Comparison of ENCODE assay signal across 19 mouse cellular contexts in genomic region chr11:79092245-79092644, GRCm38 (mm10). TPM values are rescaled to one million over a fixed set of nuclear protein-coding genes. Genes with fewer than 3 reads are reported as not detected.
DNase-seq lines count a peak whose midpoint lies in the region; ATAC-seq and TF ChIP-seq lines count a peak whose summit lies in the region.
"Had no signal": no experiment of that assay in that cellular context is flagged by ENCODE, and none has a peak within 500 bp of the region (broad histone marks: within the 10 kb centered on the region; RNA-seq: fewer than 3 reads in every experiment).

No protein-coding gene starts in this region.

- H3K9me3 ChIP-seq in heart, embryonic 12.5 days (replicated peaks), result no peaks in the 10 kb centered on the region
- H3K9me3 ChIP-seq in heart, embryonic 16.5 days (replicated peaks; ENCODE audit: control insufficient read depth, low read length), result no peaks in the 10 kb centered on the region
- no peaks in the 10 kb centered on the region for H3K9me3 ChIP-seq in E14TG2a.4 (ENCODE audit: low read length)
- H3K9me3 ChIP-seq: forebrain, embryonic 15.5 days; hindbrain, embryonic 12.5 days; hindbrain, embryonic 15.5 days had no signal

- H3K4me3 ChIP-seq in heart, embryonic 12.5 days, result no peak overlapping the region
- no peak overlapping the region for H3K4me3 ChIP-seq in heart, embryonic 16.5 days (ENCODE audit: low read length)
- H3K4me3 ChIP-seq in E14TG2a.4 (replicated peaks; ENCODE audit: low read length), result 0 out of 2 replicates have a peak overlapping the region, but pooled peaks have one; percentile 24
- no peak overlapping the region for H3K4me3 ChIP-seq in small intestine, adult 2 months (ENCODE audit: low read depth, low read length)
- H3K4me3 ChIP-seq: forebrain, embryonic 15.5 days; hindbrain, embryonic 12.5 days; hindbrain, embryonic 15.5 days had no signal

- H3K9ac ChIP-seq in heart, embryonic 12.5 days, result no peak overlapping the region
- no peak overlapping the region; the same call in 1 of the 2 replicates for H3K9ac ChIP-seq in heart, embryonic 16.5 days (ENCODE audit: low read length)
- H3K9ac ChIP-seq: forebrain, embryonic 15.5 days; hindbrain, embryonic 12.5 days; hindbrain, embryonic 15.5 days had no signal

- ATAC-seq in heart, embryonic 12.5 days (ENCODE audit: insufficient number of reproducible peaks, low FRiP score), result no peak
- ATAC-seq in heart, embryonic 16.5 days (replicated peaks; ENCODE audit: extremely low read depth, insufficient read depth, low FRiP score), result no peak
- ATAC-seq: forebrain, embryonic 15.5 days; intestine, postnatal 0 days had no signal

- DNase-seq in heart, postnatal 4 days, result no peak
- DNase-seq in heart, adult 18-20 months, result no peak
- DNase-seq in thymus, postnatal 10 days (ENCODE audit: low spot score in 2 of 2), result no peak
- DNase-seq: adrenal gland, adult 8-10 months; adrenal gland, postnatal 25 days; cerebellum, adult 11-12 months; cerebellum, adult 9-10 months; cerebellum, postnatal 14 days; gastrocnemius, postnatal 10 days; gastrocnemius, postnatal 36 days; kidney, adult 2 months had no signal

- TF ChIP-seq CTCF in E14TG2a.4 (conservative IDR thresholded peaks at IDR 0.05; ENCODE audit: low read length), result no peak
- no peak for TF ChIP-seq CTCF in small intestine, adult 2 months (IDR thresholded peaks at IDR 0.05; ENCODE audit: extremely low read depth, insufficient read length, insufficient replicate concordance, low read depth, low read length)

- peaks cover 80% of the 10 kb centered on the region for H3K4me1 ChIP-seq in heart, embryonic 12.5 days (replicated peaks)
- peaks cover 58% of the 10 kb centered on the region for H3K4me1 ChIP-seq in heart, embryonic 16.5 days (ENCODE audit: control insufficient read depth, insufficient read depth, low read length)
- peaks cover 98% of the 10 kb centered on the region for H3K4me1 ChIP-seq in E14TG2a.4 (replicated peaks; ENCODE audit: low read depth, low read length)
- peaks cover 33% of the 10 kb centered on the region for H3K4me1 ChIP-seq in small intestine, adult 2 months (ENCODE audit: control insufficient read depth, insufficient read depth, insufficient read length, low read length)

- no peaks in the 10 kb centered on the region for H3K27me3 ChIP-seq in heart, embryonic 12.5 days (replicated peaks)
- H3K27me3 ChIP-seq in heart, embryonic 16.5 days (ENCODE audit: control insufficient read depth, insufficient read depth, low read length), result no peaks in the 10 kb centered on the region
- H3K27me3 ChIP-seq in E14TG2a.4 (ENCODE audit: insufficient read depth, low read length), result no peaks in the 10 kb centered on the region
- H3K27me3 ChIP-seq in small intestine, adult 2 months (ENCODE audit: control insufficient read depth, insufficient read depth, low read length), result no peaks in the 10 kb centered on the region
- H3K27me3 ChIP-seq: forebrain, embryonic 15.5 days; hindbrain, embryonic 12.5 days; hindbrain, embryonic 15.5 days had no signal

- WGBS in heart, embryonic 12.5 days, result 78% methylated on average over 6 of the region's 6 CpGs
- 85% methylated on average over 6 of the region's 6 CpGs for WGBS in heart, embryonic 16.5 days
- 94% methylated on average over 6 of the region's 6 CpGs for WGBS in small intestine, adult 2 months

- H3K4me2 ChIP-seq in heart, embryonic 12.5 days, result no peak overlapping the region
- no peak overlapping the region for H3K4me2 ChIP-seq in heart, embryonic 16.5 days (ENCODE audit: low read depth, low read length)
- H3K4me2 ChIP-seq: forebrain, embryonic 15.5 days; hindbrain, embryonic 12.5 days; hindbrain, embryonic 15.5 days had no signal

- no peaks in the 10 kb centered on the region for H3K36me3 ChIP-seq in heart, embryonic 12.5 days
- H3K36me3 ChIP-seq in heart, embryonic 16.5 days (ENCODE audit: control insufficient read depth, insufficient read depth), result no peaks in the 10 kb centered on the region
- no peaks in the 10 kb centered on the region for H3K36me3 ChIP-seq in E14TG2a.4 (ENCODE audit: insufficient read depth, low read length)
- H3K36me3 ChIP-seq in small intestine, adult 2 months (ENCODE audit: control insufficient read depth, insufficient read depth, low read length), result peaks cover 1% of the 10 kb centered on the region; the same call in 1 of the 2 replicates
- H3K36me3 ChIP-seq: forebrain, embryonic 15.5 days; hindbrain, embryonic 12.5 days; hindbrain, embryonic 15.5 days had no signal

- peak overlapping the region; percentile 92; the same call in 1 of the 2 replicates for H3K27ac ChIP-seq in heart, embryonic 12.5 days (ENCODE audit: poor library complexity, severe bottlenecking)
- H3K27ac ChIP-seq in heart, embryonic 16.5 days (ENCODE audit: low read length), result peak overlapping the region; percentile 66
- H3K27ac ChIP-seq in small intestine, adult 2 months (ENCODE audit: insufficient read depth, low read depth, low read length), result peak overlapping the region; percentile 16; the same call in 1 of the 2 replicates
- H3K27ac ChIP-seq: forebrain, embryonic 15.5 days; hindbrain, embryonic 12.5 days; hindbrain, embryonic 15.5 days had no signal

- TF ChIP-seq POLR2A in small intestine, adult 2 months (IDR thresholded peaks at IDR 0.05; ENCODE audit: low read depth, low read length), result no peak

RNA-seq across cellular contexts. Expression of gene Ksr1, which starts 54.0 kb away (rescaled TPM):
- polyA plus RNA-seq in heart, embryonic 12.5 days (2016; fragmentation: Nextera tagmentation; extraction: Ambion mirVana), result 3.3 and 3.5 TPM in 2 replicates
- 10 to 100 TPM; 14.6 to 15.8 TPM for total RNA-seq in heart, postnatal 4 days (2021)
- polyA plus RNA-seq in heart, embryonic 16.5 days (2015; fragmentation: Nextera tagmentation; extraction: Ambion mirVana), result 3.3 TPM in 2 replicates
- 1 to 10 TPM; 5.7 to 5.8 TPM for total RNA-seq in heart, adult 18-20 months (2021)
- polyA plus RNA-seq in small intestine, adult 2 months (2012; rRNA removed), result 43.9 and 106 TPM in 2 replicates

Comparison
In these comparisons a context has a peak if more than half of its experiments do, and no peak if none do; other contexts are left out.
1. H3K27ac ChIP-seq: peak in every context shown above with its lines; median percentile 92 in heart, embryonic 12.5 days; 66 in heart, embryonic 16.5 days; 16 in small intestine, adult 2 months.